Mouse (Mus musculus) spleen, adult 2 months (tissue): Measurements from ENCODE around the gene Tead3.

Source experiments
- CTCF ChIP-seq: fragments of 200-500 bp; IDR thresholded peaks from 2 replicates; pipeline ENCODE4 v1.5.1; 2011; ENCODE audit warnings: mild to moderate bottlenecking, inconsistent platforms; ENCODE audit not compliant: insufficient read depth, insufficient read length, insufficient replicate concordance; ENCODE audit errors: extremely low read depth
- POLR2A ChIP-seq: fragments of 200-500 bp; IDR thresholded peaks from 2 replicates; pipeline ENCODE4 v1.6.1; 2011; ENCODE audit warnings: low read depth, low read length, inconsistent platforms

DNA sequence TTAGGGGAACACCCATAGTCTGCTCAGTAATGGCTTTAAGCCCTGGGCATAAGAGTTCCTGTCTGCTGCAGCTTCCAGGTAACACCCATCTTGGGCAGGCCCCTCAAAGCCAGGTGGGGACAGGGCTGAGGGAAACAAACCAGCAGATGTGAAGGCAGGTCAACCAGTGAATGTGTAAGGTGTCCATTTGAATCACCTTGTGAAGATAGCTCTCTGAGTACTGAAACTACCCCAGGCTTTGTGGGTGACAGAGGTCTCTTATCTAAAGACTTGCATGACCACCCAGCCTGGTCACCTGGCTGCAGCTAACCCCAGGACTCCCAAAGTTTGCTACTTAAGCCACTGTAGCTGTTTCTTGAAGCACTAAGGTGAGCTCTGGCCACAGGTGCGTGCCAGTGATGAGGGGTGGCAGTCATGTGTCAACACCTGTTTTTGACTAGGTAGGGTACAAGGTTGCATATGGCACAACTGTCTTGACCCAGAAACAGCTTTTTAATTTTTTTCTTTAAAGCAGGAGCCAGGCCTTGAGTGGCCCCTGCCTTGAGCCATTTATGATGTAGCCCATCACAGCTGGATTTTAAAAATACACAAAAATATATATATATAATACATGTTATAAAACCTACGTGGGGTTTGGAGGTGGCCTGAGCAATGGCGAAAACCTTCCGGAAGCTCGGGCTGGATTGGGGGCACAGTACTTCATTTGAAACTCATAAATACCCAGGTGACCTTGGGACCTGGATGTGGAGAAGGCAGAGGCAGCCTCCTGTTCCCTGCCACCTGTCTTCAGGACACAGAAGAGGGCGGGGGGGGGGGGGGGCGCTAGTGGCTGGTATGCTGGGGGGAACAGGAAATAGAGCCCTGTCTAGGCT, 19.1 kb downstream of the Tead3 start:
- TF ChIP-seq CTCF (no peak), POLR2A (no peak)
